Mouse (Mus musculus) layer of hippocampus, adult 8-10 months (tissue): Measurements from ENCODE around the gene Zbtb37. TPM values are rescaled to one million over a fixed set of nuclear protein-coding genes. Genes with fewer than 3 reads are reported as not detected.
"Not testable (repeated sequence)": the region's sequence is repeated elsewhere in the genome, so short reads cannot be mapped to it uniquely, and the experiment has no call there.

Experiments
- DNase-seq, 2 experiments: peaks; one replicate each; pipeline ENCODE4 v3.0.0; 2022; ENCODE audit warnings: low spot score in 2 of 2
- total RNA-seq, 4 experiments: library from RNA; stranded (reverse); gene quantifications; 2 replicates each; pipeline ENCODE4 v1.2.4; 2022

The Zbtb37 gene
- total RNA-seq, 4 experiments from 2014 or later = 23.1 to 26.9 (median 23.6) TPM

GRCm38 (mm10) chr1:161033856-161034434 lies 704 bp downstream of the Zbtb37 start:
- DNase-seq = no peak

GRCm38 (mm10) chr1:161032345-161032744 lies 2.3 kb downstream of the Zbtb37 start:
- DNase-seq = no peak

- DNase-seq = no peak
Measured at GRCm38 (mm10) chr1:161031881-161032280, 2.8 kb downstream of the Zbtb37 start.

DNA sequence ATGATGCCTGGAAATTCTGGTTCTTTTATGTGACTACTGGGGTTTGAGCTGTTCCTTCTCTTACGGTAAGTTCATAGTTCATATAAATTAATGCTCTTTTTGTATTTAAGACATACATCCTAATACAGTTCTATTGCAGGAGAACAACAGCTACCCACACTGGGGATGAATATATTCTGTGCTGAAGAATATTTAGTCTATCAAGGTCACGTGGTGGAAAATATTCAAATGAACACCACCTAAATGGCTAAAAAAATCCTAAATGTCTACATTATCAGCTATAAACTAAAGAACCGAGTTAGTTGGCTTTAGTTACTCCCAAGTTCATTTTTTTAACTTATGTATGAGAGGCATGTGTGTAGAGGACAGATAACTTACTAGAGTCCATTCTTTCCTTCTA lies 4.6 kb downstream of the Zbtb37 start:
- no peak for DNase-seq

DNA sequence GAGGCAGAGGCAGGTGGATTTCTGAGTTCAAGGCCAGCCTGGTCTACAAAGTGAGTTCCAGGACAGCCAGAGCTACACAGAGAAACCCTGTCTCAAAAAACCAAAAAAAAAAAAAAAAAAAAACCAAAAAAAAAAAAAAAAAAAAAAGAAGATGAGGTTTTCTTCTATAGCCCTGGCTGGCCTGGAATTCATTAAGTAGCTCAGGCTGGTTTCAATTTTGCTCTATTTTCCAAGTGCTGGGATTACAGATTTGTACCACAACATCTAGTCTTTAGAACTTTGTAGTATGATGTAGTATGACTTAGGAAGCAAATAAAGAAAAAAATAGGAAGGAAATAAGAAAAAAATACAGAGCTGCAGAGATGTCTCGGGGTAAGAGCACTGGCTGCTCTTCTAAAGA lies 6.2 kb downstream of the Zbtb37 start:
- DNase-seq = not testable (repeated sequence)

- DNase-seq = no peak
Measured at GRCm38 (mm10) chr1:161027196-161027595, 7.5 kb downstream of the Zbtb37 start.

DNA sequence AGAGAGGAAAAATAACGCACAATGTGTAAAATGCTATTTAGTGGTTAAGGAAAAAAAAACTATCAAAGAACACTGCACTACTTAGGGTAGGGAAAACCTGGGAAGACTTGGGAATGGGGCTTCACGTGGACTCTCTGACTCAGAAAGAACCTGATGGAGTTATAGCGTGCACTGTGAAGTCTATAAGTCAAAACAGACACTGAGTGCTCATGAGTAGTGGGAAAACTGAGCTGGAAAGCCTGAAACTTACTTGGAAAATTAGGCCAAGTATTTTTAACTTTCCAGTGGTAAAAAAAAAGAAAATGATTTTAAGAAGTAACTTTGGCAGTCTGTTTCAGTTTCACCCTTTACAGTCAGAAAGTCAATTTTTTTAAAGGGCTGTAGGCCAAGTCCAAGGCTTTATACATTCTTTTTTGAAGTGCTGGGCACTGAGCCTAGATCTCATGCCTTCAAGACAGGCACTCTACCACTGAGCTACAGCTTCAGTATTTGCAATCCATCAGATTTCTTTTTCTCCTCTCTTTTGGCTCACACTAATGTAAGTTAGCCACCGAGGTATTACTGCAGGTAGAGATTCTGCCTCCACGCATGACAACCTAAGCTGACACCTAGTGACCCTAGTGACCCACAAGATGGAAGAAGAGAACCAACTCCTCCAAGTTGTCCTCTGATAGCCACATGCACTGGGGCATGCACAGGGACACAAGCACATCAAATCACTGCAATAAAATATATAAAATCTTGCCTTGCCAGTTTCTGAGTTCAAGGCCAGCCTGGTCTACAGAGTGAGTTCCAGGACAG lies 9.0 kb downstream of the Zbtb37 start:
- no peak for DNase-seq

DNA sequence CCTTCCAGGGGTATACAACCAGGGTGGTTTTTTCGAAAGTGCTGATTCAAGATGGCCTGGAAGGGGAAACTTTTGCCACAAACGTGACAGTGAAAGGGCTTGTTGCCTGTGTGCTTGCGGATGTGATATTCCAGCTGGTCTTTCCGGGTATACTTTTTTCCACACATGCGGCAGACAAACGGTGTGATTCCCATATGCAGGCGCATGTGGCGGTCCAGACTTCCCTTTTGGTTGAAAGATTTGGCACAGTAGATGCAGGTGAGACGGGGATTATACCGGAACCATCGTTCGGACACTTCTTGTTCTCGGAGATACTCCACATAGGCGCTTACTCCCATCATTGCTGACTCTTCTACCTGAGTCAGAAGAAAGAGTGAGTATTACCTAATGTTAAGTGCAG lies 14.6 kb downstream of the Zbtb37 start:
- no peak for DNase-seq

GRCm38 (mm10) chr1:161016378-161016777 lies 18.3 kb downstream of the Zbtb37 start:
- DNase-seq = no peak

- no peak for DNase-seq
Measured at GRCm38 (mm10) chr1:161010436-161010835, 24.2 kb downstream of the Zbtb37 start.

GRCm38 (mm10) chr1:161008038-161008437 lies 26.6 kb downstream of the Zbtb37 start:
- DNase-seq = no peak

DNA sequence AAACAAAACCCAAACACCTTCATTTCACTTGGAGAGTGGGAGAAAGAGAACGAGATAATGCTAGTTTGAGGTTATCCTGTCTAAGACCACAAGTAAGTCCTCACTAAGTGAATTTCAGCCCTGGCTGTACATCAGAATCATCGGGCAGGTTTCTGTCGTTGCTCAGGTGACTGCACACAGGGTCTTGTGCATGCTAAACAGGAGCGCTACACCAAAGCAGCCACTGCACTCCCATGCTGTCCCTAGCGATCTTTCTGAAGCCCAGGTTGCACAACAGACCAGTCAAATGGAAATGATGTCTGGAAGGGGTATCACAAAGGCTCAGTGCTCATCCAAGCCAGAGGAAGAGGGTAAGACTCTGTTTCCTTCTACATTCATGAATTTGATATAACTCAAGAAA lies 28.2 kb downstream of the Zbtb37 start:
- DNase-seq = no peak

- no peak for DNase-seq
Measured at GRCm38 (mm10) chr1:161005526-161005925, 29.1 kb downstream of the Zbtb37 start.

GRCm38 (mm10) chr1:161004942-161005341 lies 29.7 kb downstream of the Zbtb37 start:
- DNase-seq = no peak

- no peak for DNase-seq
Measured at GRCm38 (mm10) chr1:160993851-160994250, 40.8 kb downstream of the Zbtb37 start.

GRCm38 (mm10) chr1:160989395-160989794 lies 45.3 kb downstream of the Zbtb37 start:
- DNase-seq = no peak

- DNase-seq = no peak
Measured at GRCm38 (mm10) chr1:160986881-160987635, 47.6 kb downstream of the Zbtb37 start.

- no peak for DNase-seq
Measured at GRCm38 (mm10) chr1:160985477-160985876, 49.2 kb downstream of the Zbtb37 start.

- DNase-seq = not testable (repeated sequence)
Measured at GRCm38 (mm10) chr1:160984731-160985130, 49.9 kb downstream of the Zbtb37 start.

GRCm38 (mm10) chr1:160982887-160983286 lies 51.8 kb downstream of the Zbtb37 start:
- no peak for DNase-seq

DNA sequence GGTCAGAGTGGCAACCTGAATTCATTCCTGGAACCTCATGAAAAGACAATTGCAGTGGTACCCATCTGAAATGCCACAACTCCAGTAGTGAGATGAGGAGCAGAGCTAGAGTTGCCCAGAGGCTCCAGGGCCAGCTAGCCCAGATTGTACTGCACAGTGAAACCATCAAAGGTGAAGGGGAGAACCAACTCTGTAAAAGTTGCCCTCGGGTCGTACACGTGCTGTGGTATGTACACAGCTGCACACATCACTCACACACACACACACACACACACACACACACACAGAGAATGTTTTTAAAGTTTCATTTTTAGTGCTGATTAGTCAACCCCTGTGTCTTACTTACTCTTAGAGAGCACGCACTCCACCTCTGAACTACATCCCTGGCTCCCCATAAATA lies 53.3 kb downstream of the Zbtb37 start:
- no peak for DNase-seq

DNA sequence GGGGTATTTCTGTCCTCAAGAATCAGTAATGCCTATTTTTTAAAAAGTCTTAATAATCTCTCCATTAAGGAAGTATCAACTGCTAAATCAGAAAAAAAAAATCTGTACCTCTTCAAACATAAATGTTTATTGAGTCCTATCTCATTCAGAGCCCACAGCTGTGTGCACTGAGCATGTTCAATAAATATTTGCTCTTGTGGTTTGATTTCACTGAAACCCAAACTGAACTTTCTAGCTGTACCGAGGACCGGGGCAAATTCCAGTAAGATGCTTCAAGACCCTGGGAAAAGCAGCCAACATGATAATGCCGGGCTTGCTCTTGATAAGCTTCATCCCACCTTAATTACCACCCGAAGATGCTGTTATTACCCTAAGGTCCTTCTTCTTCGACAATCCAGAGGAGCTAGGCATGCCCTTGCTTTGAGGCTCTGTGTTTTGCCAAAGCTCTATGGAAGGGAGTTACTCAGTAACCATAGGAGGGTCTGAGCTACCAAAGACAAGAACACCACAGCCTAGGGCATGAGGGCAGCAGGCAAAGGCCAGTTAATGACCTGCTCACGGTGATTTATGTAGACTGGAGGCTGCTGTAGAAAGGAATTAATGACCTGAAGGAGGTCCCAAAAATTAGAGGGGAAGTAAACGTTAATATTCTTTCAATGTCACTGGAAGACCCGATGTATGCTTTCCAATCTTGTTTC lies 54.0 kb downstream of the Zbtb37 start:
- DNase-seq = no peak
